Mouse (Mus musculus) liver, postnatal 0 days (tissue): ENCODE measurements at regions not wholly inside any gene's neighbourhood (a gene's known extent, or its start where the extent isn't known, plus 50 kb on each side); places are given as distances from the start of the nearest gene placed in this dataset.

ENCODE experiments used
- CTCF ChIP-seq: sonication (generic); IDR thresholded peaks from 2 replicates; pipeline ENCODE4 v1.5.1; 2016; ENCODE audit warnings: antibody characterized with exemption, low read depth
- EP300 ChIP-seq: IDR thresholded peaks from 2 replicates; pipeline ENCODE4 v1.6.1; 2016; ENCODE audit warnings: antibody characterized with exemption, low read depth, mild to moderate bottlenecking

DNA sequence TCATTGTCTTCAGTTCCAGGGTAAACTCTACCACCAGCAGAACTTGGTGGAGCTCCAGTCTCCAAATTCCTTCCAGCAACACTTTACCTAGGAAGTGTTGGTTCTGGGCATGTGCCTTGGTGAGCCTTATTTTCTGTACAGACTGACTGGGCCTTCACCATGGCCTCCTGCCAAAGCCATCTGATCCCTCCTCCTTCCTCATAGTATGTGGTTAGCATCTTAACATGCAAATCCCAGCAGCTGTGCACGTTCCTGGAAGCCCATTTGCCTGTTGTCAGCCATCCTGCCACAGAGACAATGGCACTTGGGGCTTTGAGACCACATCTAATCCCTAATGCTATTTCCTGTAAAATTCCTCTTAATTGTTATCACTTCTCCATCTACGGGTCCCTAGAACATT, 206.7 kb upstream of the Myt1l start:
- TF ChIP-seq CTCF, result no peak
- no peak for TF ChIP-seq EP300
